Mouse (Mus musculus) midbrain, embryonic 16.5 days (tissue): Measurements from ENCODE around the gene Ksr1. TPM values are rescaled to one million over a fixed set of nuclear protein-coding genes. Genes with fewer than 3 reads are reported as not detected.

Source experiments
- ATAC-seq: fragments of 200-750 bp; cut with Nextera tagmentation; 2 replicates; pipeline ENCODE4 v1.8.0; 2017; ENCODE audit warnings: moderate TSS enrichment
- H3K27ac ChIP-seq: fragments of 300-500 bp; sonication (generic); 2 replicates; pipeline ENCODE4 v1.5.1; 2014; ENCODE audit warnings: mild to moderate bottlenecking, low read length, mixed read lengths
- H3K27me3 ChIP-seq: fragments of 300-500 bp; sonication (generic); 2 replicates; pipeline ENCODE4 v1.6.1; 2014; ENCODE audit warnings: low read depth, low read length, mixed read lengths; ENCODE audit not compliant: control insufficient read depth, insufficient read depth
- H3K36me3 ChIP-seq: fragments of 300-500 bp; sonication (generic); 2 replicates; pipeline ENCODE4 v1.6.1; 2014; ENCODE audit warnings: mild to moderate bottlenecking, low read length, moderate library complexity, mixed read lengths; ENCODE audit not compliant: control insufficient read depth, insufficient read depth
- H3K4me1 ChIP-seq: fragments of 300-500 bp; sonication (generic); 2 replicates; pipeline ENCODE4 v1.6.1; 2014; ENCODE audit warnings: mild to moderate bottlenecking, low read length, mixed read lengths; ENCODE audit not compliant: control insufficient read depth, insufficient read depth
- H3K4me2 ChIP-seq: fragments of 300-500 bp; sonication (generic); 2 replicates; pipeline ENCODE4 v1.6.1; 2014; ENCODE audit warnings: mild to moderate bottlenecking, low read length, mixed read lengths
- H3K4me3 ChIP-seq: fragments of 300-500 bp; sonication (generic); 2 replicates; pipeline ENCODE4 v1.5.1; 2014; ENCODE audit warnings: low read depth, mild to moderate bottlenecking, low read length, moderate library complexity, mixed read lengths
- H3K9ac ChIP-seq: fragments of 300-500 bp; sonication (generic); 2 replicates; pipeline ENCODE4 v1.6.1; 2014; ENCODE audit warnings: low read depth, low read length, mixed read lengths
- H3K9me3 ChIP-seq: fragments of 300-500 bp; sonication (generic); replicated peaks from 2 replicates; pipeline ENCODE4 v1.6.1; 2014; ENCODE audit warnings: mild to moderate bottlenecking, low read length, mixed read lengths; ENCODE audit not compliant: control insufficient read depth, poor library complexity, severe bottlenecking
- WGBS: fragments of 180-500 bp; shearing (Covaris S2); extraction: QIAGEN DNeasy Blood & Tissue Kit; methylation state at CpG from one replicate; pipeline ENCODE4 v1.1.7; 2014; 5-methylcytosine and 5-hydroxymethylcytosine counted together
- polyA plus RNA-seq: library from polyadenylated mRNA; unstranded; fragments of >200 nt; fragmentation: Nextera tagmentation; extraction: Ambion mirVana; gene quantifications from 2 replicates; pipeline ENCODE4 v1.2.1, GENCODE M21; 2015

The Ksr1 gene
- polyA plus RNA-seq, 1 experiment from 2014 or later, result 4.5 TPM

DNA sequence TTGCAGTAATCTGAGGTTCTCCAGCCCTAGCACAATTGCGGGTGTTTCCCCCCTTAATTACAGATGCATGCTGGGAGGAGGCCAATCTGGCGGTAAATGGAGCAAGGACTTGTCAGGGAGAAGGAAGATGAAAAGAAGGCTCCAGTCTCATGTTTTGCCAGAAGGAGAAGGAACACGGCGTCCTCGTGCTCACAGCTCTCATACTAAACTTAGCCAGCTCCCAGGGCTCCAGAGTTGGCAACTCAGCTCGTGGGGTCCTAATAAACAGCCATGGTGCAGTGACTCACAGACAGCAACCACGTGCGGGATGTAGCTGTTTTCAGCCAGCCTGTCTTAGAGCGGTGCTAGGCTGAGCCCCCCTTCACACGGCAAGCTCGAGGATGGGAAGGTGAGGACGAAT lies 36.7 kb upstream of the Ksr1 start:
- Histone ChIP-seq H3K4me3 (no peak overlapping the region), H3K27me3 (no peaks in the 10 kb centered on the region), H3K4me2 (no peak overlapping the region), H3K9ac (no peak overlapping the region), H3K9me3 (no peaks in the 10 kb centered on the region), H3K4me1 (no peaks in the 10 kb centered on the region), H3K36me3 (no peaks in the 10 kb centered on the region), H3K27ac (no peak overlapping the region)
- ATAC-seq, result no peak
- WGBS, result 74% methylated on average over 12 of the region's 12 CpGs

DNA sequence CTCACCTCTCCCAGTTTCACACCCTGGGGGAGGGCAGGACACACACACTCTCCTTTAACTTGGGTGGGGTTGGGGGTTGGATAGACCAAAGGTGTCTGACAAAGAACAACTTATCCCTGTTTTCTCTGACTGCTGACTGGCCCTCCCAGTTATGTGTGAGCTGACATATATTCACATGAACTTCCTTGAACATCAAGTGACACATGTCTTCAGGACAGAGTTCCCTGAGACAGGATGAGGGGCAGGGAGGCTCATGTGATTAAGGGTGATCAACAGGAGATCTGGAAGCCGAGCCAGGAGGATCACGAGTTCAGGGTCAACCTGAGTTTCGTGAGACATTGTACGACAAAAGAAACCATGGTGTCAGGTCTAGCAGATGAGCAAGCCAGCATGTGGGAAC lies 35.7 kb upstream of the Ksr1 start:
- Histone ChIP-seq H3K4me3 (no peak overlapping the region), H3K9me3 (no peaks in the 10 kb centered on the region), H3K27me3 (no peaks in the 10 kb centered on the region), H3K4me2 (no peak overlapping the region), H3K36me3 (no peaks in the 10 kb centered on the region), H3K27ac (no peak overlapping the region), H3K4me1 (no peaks in the 10 kb centered on the region), H3K9ac (no peak overlapping the region)
- 96% methylated on average over 4 of the region's 4 CpGs for WGBS
- ATAC-seq, result no peak

DNA sequence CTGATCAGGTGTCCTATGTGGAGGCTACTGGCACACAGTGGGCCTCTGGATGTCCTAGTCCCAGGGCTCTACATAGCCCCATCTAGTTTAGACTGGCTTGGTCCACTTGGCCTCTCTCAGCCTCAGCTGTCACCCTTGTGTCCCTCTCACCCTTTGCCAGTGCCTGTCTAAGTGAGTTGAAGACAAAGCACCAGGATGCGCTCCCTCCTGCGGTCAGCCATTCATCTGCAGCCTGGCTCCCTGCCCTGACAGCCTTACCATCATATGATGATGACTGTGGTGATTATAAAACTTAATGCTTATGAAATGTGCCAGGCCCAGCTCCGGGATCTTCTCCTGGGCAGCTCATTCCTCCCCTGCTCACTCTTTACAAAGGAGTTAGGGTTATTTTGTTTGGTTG lies 30.5 kb upstream of the Ksr1 start:
- no peak overlapping the region for H3K9ac ChIP-seq

DNA sequence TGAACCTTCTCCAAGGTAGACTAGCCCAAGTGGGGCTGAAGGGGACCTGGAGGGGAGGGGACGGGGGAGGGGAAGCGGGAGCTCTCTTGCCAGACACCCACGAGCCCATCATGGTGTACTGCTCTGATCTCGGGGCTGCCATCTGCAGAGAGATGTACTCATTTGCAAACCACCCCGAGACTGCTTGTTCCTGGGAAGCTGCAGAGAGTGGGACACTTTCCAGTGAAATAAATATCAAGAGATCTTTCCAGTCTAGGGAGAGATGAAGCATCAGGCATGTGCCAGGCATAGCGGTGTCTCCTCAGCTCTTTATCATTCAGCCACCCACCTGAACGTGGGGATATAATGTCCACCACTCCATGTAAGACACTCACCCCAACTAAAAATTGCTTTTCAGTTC lies 25.8 kb upstream of the Ksr1 start:
- ATAC-seq, result no peak
- no peak overlapping the region for H3K4me2 ChIP-seq
- H3K9ac ChIP-seq, result no peak overlapping the region
- no peaks in the 10 kb centered on the region for H3K9me3 ChIP-seq
- no peak overlapping the region for H3K27ac ChIP-seq
- H3K27me3 ChIP-seq, result no peaks in the 10 kb centered on the region
- no peak overlapping the region for H3K4me3 ChIP-seq
- H3K36me3 ChIP-seq, result no peaks in the 10 kb centered on the region
- WGBS, result 84% methylated on average over 7 of the region's 7 CpGs
- H3K4me1 ChIP-seq, result no peaks in the 10 kb centered on the region

More for the DNA sequence above, 30.5 kb upstream of the Ksr1 start:
- Histone ChIP-seq H3K27ac (no peak overlapping the region), H3K36me3 (no peaks in the 10 kb centered on the region), H3K4me1 (no peaks in the 10 kb centered on the region), H3K4me3 (no peak overlapping the region), H3K27me3 (no peaks in the 10 kb centered on the region), H3K9me3 (no peaks in the 10 kb centered on the region), H3K4me2 (no peak overlapping the region)
- 81% methylated on average over 3 of the region's 3 CpGs for WGBS
- no peak for ATAC-seq

DNA sequence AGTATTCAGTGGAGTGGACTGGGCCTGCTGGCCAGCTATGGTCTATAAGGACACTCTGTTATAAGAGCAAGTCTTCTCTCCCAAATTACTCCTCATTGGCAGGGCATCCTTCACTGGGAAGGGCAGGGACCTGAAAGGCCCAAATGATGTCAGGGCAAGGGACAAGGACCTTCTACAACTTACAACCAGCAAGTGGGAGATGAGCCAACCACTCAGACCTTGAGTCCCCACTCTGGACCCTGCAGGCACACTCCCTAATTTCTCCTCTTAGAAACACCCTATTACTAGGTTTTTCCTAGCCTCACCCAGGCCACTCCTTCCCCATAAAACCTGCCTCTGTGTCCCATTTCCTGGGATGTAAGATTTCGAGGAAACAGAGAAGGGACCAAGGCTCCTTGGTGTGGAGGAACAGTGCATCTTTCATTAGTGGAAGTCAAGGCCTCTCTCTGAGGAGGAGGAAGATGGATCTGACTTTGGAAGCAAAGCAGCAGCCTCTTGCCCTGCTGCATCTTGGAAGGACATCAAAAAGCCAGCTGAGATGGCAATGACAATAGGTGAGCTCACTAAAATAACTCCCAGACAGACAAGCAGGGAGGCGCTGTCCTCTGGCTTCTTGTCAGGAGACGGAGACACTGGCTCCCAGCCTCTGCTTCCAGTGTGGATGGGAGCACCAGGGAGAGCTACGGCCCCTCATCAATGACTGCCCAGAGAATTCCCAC lies 20.5 kb upstream of the Ksr1 start:
- no peaks in the 10 kb centered on the region for H3K9me3 ChIP-seq
- WGBS, result 72% methylated on average over 4 of the region's 4 CpGs
- H3K4me2 ChIP-seq, result no peak overlapping the region
- no peak overlapping the region for H3K27ac ChIP-seq
- no peak for ATAC-seq
- no peaks in the 10 kb centered on the region for H3K36me3 ChIP-seq
- H3K4me1 ChIP-seq, result no peaks in the 10 kb centered on the region
- H3K27me3 ChIP-seq, result no peaks in the 10 kb centered on the region
- no peak overlapping the region for H3K4me3 ChIP-seq
- no peak overlapping the region for H3K9ac ChIP-seq

DNA sequence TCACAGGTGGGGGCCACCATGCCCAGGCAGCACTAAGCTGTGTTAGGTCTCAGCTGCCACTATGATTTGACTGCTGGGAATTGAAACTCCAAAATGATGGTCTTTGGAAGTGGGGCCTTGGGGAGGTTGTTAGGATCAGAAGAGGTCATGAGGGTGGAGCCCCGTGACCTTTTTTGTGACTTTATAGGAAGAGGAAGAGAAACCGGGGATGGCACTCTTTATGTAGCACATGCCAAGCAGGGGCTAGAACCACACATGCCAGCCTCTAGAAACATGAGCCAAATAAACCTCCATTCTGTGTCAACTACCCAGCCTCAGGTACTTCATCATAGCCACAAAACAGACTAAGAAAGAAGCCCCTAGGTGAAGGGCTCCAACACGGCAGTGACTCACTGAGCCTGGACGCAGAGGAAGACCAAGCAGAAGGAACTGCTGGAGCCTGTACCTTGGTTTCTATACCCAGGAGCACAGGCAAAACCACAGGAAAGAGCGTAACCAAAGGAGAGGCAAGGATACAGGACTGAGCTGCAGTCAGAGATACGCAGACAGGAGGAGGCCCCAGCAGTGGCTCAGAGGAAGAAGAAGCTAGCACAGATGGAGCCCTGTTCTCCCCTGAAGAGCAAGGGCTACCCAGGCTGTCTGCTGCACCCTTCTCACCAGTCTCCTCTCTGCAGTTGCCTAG lies 15.0 kb upstream of the Ksr1 start:
- Histone ChIP-seq H3K27me3 (no peaks in the 10 kb centered on the region), H3K9me3 (no peaks in the 10 kb centered on the region), H3K4me2 (no peak overlapping the region), H3K36me3 (no peaks in the 10 kb centered on the region), H3K4me1 (no peaks in the 10 kb centered on the region), H3K27ac (no peak overlapping the region), H3K4me3 (no peak overlapping the region), H3K9ac (no peak overlapping the region)
- WGBS, result 91% methylated on average over 6 of the region's 6 CpGs
- no peak for ATAC-seq

DNA sequence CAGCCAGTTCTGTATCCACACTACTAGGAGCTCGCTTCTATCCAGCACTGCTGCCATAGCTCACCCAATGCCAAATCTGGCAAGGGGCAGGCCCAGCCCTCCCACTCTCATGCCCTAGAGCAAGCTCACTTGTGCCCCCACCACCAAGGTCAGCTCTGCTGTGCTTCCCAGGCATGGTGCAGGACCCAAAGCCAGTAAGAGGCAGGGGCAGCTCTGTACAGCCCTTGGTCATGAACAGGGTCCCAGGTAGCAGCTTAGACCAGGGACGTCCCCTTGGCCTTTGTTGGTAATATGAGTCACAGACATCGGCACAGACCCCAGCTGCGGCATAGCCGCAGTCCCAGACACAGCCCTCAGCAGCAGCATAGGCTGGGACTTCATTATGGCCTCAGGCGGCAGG lies 13.9 kb upstream of the Ksr1 start:
- Histone ChIP-seq H3K4me3 (no peak overlapping the region), H3K27ac (no peak overlapping the region), H3K9ac (no peak overlapping the region), H3K9me3 (no peaks in the 10 kb centered on the region), H3K36me3 (no peaks in the 10 kb centered on the region), H3K4me1 (no peaks in the 10 kb centered on the region), H3K27me3 (no peaks in the 10 kb centered on the region), H3K4me2 (no peak overlapping the region)
- no peak for ATAC-seq
- 95% methylated on average over 6 of the region's 6 CpGs for WGBS

DNA sequence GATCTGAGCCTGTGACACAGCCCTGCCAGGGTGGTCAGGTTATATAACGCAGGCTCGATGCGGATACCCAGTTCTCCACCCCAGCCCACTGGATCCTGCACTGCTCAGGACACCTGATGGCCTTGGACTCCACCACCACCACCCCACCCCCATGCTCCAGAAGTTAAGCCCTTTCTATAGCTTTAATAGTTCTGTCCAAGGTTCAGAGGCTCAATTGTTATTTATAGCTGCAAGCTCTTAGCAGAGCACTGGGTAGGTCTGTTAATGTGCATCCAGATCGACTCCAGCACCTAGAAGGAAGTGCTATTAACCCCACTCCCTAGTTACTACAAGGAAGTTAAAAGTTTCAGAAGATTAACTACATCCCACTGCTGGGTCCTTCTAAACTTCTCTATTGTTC lies 11.5 kb upstream of the Ksr1 start:
- Histone ChIP-seq H3K4me1 (no peaks in the 10 kb centered on the region), H3K36me3 (no peaks in the 10 kb centered on the region), H3K27me3 (no peaks in the 10 kb centered on the region), H3K4me2 (no peak overlapping the region), H3K9me3 (no peaks in the 10 kb centered on the region), H3K9ac (no peak overlapping the region), H3K4me3 (no peak overlapping the region), H3K27ac (no peak overlapping the region)
- no peak for ATAC-seq
- WGBS, result 86% methylated on average over 4 of the region's 4 CpGs

DNA sequence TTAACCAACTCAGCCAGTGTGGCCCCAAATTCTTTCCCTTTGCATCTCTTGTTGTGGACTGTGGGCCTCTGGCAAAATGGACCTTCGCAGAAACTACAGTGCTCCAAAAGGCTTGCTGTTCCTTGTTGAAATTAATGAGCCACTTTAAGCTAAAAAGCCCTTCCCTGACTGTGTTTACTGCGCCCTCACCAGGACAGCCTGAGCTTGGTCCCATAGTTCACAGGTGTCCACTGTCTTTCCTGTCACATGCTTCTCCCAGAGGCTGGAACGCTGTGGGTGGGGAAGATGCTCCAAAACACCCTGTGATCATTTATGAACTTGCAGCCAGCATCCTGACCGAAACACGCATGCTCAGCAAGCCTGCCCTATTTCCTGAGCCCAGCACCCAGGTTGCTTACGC lies 9.1 kb upstream of the Ksr1 start:
- H3K4me2 ChIP-seq, result no peak overlapping the region
- H3K36me3 ChIP-seq, result no peaks in the 10 kb centered on the region
- WGBS, result 79% methylated on average over 6 of the region's 6 CpGs
- no peak for ATAC-seq
- H3K4me1 ChIP-seq, result no peaks in the 10 kb centered on the region
- no peaks in the 10 kb centered on the region for H3K27me3 ChIP-seq
- no peak overlapping the region for H3K9ac ChIP-seq
- H3K27ac ChIP-seq, result no peak overlapping the region
- H3K9me3 ChIP-seq, result no peaks in the 10 kb centered on the region
- H3K4me3 ChIP-seq, result no peak overlapping the region
